Mouse (Mus musculus) monocyte, adult 2 months (primary cell): ENCODE measurements around the gene Usp49.
"Not testable (repeated sequence)": the region's sequence is repeated elsewhere in the genome, so short reads cannot be mapped to it uniquely, and the experiment has no call there.

ENCODE experiments used
- DNase-seq, 2 experiments: peaks; one replicate each; pipeline ENCODE4 v3.0.0; 2022; ENCODE audit warnings: low spot score in 2 of 2, low read depth in 1 of 2

The Usp49 gene

DNA sequence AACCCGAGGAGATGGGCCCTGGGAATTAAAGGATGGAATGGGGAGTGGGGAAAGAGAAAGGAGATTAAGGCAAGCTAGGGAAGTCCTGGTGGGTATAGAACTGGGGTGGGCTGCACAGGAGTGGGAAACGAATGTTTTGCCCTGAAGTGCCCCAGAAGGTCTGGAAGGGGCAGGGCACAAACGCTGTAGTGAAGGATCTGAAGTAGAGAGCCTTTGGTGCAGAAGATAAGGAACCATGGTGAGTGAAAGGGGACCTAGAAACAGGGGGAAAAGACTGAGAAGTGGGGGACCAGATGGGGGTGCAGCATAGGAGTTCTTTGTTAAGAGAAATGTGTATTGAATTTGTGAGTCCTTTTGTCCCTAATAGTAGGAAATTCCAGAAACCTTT is at the start of gene Usp49:
Gene Usp49 (plus strand): TSS at position 13 of the 388 bp plus-strand sequence.
- no peak for DNase-seq

DNA sequence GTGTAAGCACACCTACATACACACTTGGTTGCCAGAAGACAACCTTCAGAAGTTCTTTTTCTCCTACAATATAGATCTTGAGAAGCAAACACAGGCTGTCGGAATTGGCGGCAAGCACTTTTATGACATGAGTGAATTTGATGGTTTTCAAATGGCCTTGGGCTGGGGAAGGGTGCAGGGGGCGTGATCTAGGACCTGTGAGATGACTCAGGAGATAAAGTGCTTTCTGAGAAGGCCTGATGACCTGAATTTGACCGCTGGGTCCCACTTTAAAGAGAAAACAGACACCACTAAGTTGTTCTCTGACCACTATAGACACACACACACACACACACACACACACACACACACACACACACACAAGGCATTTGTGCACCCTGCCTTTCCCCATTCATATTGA is 49.5 kb upstream of the Usp49 start:
- no peak for DNase-seq

DNA sequence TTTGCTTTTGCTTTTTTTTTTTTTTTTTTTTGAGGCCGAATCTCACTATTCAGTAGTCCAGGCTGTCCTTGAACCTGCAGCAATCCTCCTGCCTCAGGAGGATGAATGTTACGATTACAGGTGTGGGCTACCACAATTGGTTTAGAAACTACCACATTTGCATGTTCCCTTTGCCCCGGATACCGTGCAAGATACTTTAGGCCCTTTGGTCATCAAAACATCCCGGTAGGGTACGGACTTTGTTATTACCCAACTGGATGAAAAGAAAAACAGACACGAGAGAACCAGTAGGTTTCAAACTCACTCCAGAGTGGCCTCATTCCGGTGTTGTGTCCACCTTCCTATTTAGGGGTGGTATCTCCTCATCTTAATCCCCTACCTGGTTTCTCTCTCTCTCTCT is 42.0 kb upstream of the Usp49 start:
- no peak for DNase-seq

DNA sequence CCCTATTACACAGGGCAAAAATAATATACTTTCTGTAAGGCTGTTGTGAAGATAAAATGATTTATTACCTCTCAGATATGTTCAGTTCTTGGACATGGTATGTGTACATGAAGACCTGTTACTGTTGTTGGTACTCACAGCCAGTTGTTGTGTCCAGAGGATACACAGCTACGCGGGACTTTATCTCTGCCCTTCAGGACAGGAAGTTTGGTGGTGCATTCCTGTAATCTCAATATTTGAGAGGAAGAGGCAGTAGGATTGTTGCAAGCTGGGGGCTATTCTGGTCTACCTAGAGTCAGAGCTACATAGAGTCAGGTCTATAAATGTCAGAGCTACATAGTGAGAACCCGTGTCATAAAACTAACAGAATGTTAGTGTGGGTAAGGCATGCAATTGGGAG is 39.4 kb upstream of the Usp49 start:
- DNase-seq = no peak

DNA sequence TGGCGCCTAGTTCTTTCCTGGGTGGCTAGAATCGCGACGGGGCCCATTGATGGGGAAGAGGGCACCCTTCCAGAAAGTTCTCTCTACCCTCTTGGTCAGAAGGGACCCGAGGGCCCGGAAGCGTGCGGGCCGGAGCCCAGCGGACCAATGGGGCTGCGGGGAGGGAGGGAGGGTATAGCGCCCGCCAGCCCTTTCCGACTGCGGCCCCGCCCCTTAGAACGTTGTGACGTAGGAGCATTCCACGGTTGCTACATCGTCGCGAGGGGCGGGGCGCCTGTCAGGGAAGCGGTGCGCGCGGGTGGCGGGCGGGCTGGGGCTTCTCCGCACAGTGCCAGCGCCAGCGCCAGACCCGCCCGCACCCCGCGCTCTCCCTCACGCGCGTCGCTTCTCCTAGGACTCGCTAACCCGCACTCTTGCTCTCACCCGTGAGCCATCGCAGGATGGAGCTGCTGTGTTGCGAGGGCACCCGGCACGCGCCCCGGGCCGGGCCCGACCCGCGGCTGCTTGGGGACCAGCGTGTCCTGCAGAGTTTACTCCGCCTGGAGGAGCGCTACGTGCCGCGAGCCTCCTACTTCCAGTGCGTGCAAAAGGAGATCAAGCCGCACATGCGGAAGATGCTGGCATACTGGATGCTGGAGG is 37.2 kb upstream of the Usp49 start:
- DNase-seq = peak; percentile 64 to 86

DNA sequence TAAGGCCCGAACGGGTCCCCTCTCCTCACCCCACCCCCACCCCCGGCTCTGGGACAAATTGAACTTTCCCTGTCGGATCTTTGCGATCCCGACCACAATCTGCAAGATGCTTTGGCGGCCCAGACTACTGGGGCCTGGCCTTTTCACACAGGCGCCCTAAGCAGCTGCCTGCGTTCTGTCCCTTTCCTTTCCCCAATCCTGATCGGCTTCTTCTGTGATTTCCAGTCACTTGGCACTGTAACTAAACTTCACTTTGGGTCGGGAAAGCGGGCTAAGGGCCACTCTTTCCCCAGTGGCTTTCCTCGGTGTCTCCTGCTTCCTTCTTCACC is 36.7 kb upstream of the Usp49 start:
- no peak for DNase-seq

DNA sequence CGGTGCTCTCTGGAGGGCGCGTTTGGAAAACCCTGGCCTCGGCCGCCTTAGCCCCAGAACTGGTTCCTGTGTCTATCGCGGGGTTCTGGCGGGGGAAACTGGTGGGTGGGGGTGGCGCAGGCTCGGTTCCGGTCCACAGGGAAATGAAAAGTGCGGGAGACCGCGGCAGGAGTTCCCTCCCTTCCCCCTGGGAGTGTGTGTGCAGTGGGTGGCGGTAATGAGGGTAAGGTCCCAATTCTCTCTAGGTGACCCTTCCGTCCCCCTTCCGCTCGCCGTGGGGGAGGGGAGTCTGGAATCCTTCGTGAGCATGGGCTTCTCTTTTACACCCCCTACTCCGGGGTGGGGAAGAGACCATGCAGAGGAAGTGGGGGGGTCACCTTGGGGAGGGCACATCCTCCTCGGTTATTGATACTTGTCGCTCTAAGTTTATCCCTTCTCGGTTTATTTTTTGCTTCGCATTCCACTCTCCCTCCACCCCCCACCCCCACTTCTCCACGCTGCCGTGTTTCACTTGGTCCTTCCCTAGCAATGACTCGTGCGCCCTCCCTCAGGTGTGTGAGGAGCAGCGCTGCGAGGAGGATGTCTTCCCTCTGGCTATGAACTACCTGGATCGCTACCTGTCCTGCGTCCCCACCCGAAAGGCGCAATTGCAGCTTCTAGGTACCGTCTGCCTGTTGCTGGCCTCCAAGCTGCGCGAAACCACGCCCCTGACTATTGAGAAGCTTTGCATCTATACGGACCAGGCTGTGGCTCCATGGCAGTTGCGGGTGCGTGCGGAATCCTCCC is 36.1 kb upstream of the Usp49 start:
- no peak for DNase-seq

DNA sequence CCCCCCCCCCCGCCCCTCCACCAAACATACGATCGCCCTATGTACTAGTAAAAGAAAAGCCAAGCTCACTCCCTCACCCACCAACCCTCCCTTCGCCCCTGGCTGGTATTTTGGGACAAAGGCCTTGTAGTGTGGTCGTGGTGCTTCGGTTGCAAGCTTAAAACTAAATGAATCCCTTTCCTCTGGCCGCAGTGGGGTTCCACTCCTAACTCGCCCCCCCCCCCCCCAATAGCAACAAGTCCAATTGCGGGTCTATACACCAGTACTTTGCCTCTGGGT is 35.6 kb upstream of the Usp49 start:
- DNase-seq = no peak

DNA sequence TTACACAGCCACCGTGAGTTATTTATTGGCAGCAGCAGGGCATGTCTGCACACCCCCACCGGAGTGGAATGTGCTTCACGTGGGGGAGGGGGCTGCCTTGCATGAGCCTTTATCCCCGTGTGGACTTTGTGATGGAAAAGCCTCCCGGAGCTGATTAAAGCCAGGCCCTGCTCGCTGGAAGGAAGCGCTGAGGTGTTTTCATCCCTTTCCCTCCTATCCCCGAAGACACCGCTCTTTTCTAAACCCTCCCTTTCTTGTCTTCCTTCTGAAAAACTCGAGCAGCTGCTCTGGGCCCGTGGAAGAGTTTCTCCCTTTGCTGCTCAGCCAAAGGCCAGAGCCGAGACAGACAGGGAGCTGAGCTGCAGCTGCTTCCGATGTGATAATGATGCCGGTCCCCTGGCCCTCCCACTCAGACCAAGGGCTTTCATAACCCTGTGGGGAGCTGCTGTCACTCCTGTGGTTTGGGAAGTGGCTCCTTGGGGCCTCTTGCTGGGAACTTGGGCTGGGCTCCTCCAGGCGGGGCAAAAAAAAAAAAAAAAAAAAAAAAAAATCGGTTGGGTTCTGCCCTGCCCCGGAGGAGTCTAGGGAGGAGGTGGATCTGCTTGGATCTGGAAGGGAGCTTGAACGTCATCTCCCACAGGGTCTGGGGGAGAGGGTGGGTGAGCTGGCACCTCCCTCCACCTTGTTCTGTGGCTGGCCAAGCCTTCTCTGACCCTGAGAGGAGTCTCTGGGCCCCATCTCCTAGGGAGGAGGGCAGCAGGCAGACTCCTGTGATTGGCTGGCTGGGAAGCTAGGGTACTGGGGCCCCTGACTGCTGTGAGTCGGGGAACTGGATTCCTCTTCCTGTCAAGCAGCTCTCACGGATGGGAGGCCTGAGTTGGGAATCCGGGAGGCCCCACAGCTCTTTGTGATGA is 35.0 kb upstream of the Usp49 start:
- DNase-seq = peak; percentile 64 to 74

DNA sequence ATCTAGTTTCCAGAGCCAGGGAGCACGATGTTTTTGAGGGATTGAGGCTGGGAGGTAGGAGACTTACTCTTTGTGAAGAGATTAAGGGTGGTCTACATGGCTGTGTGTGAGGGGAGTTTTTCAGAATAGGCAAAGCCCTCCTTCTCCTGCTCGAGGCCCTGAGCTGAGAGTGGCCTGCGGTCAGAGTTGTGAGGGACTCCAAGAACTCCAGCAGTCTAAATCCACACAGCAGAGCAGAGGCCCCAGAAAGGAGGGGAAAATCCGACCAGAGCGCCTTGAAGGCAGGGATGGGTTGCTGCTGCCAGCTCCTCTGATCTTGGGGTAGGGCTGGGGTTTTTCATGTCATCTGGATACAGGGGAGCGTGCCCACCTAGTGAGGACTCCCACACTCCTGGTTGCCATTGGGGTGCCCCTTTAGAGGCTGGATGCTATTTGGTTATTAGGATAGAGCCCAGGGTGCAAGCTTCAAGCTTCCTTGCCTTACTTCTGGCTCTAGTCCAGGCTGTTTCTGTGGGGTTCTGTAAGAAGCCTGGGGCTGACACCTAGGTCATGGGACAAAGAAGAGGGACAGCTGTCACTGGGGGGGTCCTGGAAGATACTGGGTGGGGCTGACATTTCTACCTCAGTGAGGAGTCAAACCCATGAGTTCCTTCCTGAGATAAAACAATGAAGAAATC is 34.2 kb upstream of the Usp49 start:
- DNase-seq = no peak

DNA sequence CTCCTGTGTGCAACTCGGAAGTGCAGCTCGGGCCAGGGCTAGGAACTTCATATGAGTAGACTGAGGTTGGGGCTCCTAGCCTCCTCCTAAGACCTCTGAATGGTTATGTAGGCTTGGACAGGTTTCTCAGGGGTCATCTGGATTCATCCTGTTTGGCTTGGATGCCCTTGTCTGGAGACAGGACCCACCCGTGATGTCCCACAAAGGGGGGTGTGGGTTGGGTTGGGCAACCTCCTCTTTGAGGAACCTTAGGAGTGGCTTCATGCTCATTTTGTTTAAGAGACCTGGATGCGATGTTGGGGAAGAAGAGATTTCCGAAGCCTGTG is 33.7 kb upstream of the Usp49 start:
- DNase-seq = no peak

DNA sequence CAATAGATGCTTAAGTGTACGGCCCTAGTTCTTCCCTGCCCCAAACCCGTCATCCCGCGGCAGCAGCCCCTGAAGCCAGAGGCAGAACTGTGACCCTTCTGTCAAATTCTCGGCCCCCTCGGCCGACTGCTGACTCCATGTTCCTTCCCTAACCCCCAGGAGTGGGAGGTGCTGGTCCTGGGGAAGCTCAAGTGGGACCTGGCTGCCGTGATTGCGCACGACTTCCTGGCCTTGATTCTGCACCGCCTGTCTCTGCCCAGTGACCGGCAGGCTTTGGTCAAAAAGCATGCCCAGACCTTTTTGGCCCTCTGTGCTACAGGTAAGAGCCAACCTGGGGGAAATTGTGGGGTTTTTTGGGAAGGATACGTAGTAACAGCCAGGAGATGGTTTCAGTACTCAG is 33.2 kb upstream of the Usp49 start:
- DNase-seq = no peak

DNA sequence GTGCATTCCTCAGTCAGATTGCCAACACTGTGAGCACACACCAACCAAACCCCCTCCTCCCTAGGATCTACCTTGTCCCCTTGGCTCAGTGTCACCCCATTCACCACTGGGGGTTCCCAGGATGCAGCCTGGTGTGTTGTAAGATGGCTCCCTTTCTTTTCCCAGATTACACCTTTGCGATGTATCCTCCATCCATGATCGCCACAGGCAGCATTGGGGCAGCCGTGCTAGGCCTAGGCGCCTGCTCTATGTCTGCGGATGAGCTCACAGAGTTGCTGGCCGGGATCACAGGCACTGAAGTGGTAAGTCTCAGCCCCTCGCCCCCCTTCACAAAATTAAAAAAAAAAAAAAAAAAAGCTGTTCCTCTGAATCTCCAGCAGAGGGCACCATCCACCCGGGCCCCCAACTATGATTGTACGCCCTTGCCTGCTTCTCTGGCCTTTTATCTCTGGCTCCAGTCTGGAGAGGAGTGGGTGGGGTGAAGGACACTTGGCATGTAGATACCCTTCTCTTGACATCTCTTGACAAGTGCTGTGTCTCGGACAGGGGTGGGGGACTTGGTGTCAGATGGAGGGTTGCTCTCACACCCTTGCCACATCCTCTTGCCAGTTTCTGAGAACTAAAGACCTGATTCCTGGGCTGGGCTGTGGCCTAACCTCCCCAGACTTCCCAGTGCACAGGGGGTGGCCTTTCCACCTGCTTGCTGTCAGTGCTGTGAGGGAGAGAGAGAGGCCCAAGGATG is 32.5 kb upstream of the Usp49 start:
- DNase-seq = no peak

DNA sequence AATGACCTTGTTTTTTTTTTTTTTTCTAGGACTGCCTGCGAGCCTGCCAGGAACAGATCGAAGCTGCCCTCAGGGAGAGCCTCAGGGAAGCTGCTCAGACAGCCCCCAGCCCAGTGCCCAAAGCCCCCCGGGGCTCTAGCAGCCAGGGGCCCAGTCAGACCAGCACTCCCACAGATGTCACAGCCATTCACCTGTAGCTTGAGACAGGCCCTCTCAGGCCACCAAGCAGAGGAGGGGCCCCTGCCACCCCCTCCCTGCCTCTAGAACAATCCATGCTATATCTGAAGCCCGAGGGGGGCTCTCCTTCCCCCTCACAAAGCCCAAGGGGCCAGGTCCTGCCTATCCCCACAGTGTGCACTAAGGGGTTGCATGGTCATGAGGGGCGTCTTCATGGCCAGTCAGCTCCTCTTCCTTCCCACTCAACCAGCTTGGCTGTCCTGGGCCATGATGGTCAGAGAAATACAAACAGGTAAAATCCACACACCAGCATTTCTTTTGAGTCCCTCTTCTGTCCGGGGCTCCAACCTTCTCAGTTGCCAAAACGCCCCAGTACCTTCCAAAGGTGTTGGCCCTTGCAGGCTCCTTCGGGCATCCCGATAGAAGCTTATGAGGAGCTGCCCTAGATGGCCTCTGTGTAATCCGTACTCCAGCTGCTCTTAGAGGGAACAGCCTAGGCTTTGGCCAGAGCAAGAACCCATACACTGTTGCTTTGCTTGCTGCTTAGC is 31.7 kb upstream of the Usp49 start:
- not testable (repeated sequence) for DNase-seq

DNA sequence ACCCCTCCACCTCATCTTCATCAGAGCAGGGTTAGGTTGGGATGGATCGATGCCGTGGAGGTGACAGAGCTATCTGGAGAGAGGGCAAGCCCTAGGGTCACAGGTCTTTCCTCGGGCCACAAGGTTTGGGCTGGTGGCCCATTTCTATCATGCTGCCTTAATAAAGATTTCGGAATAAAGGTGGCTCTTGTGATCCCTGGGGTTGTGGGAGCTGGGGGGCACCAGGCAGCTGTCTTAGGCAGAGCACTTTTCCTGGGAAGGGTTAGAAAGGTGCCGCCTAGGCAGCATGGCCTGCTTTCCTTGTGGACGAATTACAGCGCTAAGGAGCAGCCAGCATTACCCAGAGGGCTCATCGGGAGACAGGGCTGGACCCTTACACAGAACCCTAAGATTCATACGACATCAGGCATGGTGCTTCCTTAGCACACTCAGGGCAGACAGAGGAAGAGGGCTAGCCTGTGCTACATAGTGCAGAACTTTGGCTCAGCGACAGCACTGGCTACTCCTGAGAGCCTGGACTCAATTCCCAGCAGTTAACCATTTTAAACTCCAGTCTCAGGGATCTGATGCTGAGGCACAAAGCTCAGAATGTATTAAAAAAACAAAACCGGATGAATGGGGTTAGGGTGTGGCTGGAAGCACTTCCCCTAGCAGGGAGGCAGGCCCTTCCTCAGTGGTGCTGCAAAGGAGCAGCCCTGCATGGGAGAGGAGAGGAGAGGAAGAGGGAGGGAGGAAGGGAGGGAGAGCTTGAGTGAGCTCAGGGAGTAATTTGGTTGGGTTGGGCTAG is 30.8 kb upstream of the Usp49 start:
- DNase-seq = no peak

DNA sequence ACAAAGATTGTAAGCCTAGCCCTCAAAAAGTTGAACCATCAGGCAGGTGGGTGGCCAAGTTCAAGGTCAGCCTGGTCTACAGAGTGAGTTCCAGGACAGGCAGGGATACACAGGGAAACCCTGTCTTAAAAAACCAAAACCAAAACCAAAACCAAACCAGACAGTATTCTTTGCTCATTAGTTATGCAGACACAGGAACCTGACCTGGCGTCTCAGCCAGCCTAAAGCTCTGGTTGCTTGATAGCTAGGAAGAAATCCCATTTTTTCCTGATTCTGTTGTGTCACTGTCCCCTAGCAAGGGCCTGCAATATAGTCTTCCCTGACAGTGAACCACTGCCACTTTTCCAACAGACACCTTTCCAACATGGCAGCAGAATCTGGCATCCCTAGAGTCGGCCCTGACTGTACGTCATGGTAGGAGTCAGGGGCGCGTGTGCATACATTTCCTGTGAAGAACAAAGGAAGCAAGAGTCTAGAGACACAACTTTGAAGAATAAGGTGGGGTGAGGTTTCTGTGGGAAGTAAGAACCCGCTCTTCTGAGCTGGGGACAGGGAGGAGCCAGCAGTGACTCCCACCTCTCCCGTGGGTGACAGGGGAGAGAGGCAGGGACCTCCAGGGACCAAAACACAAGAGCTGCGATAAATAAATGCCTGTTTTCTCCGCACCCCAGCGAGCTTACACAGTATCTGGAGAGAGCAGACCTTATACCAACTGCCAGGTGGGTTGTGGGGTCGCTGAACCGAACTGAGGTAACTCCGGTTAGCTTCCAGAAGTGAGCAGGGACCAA is 29.7 kb upstream of the Usp49 start:
- no peak for DNase-seq

DNA sequence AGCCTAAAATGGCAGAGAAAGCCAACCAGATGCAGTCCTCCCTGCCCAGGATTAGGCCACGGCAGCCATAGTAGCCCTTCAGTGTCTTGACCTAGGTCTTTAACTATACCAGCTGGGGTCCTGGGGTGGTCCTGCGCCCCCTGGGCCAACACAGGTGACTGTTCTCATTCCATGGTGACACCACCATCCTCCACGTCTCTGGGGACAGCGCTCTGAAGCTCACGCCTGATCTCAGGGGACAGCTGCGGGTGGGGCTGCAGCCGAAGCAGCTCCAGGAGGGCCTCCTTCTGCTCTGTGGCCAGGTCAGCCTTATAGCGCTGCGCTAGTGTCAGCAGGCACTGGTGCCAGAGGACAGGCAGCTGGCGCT is 29.1 kb upstream of the Usp49 start:
- no peak for DNase-seq

DNA sequence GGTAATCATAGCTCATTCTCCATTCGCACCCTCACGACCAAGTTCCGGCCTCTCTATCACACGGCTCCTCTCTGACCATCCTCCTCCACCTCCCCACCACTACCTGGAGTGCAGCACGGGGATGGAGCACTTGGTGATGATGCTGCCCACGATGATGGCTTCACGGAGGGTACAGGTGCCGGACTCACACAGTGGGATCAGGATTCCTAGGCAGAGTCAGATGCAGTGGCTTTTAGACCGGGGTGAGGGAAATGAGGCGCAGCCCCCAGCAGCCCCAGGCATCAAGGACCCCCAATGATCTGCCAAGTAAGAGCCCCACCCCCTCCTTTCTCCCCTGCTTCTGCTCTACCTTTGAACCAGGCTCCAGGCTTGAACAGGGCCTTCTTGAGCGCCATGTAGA is 28.2 kb upstream of the Usp49 start:
- no peak for DNase-seq

DNA sequence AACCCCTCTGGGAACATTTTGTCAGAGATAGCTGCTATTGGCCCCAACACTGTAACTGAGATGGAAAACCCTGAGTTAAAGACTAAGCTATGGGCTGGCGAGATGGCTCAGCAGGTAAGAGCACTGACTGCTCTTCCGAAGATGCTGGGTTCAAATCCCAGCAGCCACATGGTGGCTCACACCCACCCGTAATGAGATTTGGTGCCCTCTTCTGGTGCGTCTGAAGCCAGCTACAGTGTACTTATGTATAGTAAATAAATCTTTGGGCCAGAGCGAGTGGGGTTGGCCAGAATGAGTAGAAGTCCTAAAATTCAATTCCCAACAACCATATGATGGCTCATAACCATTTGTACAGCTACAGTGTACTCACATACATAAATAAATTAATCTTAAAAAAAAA is 24.3 kb upstream of the Usp49 start:
- DNase-seq = no peak
